Mouse (Mus musculus): Measurements from ENCODE around the gene 1700016K19Rik.
"Not testable (repeated sequence)": the region's sequence is repeated elsewhere in the genome, so short reads cannot be mapped to it uniquely, and the experiment has no call there.

1700016K19Rik gene

DNA sequence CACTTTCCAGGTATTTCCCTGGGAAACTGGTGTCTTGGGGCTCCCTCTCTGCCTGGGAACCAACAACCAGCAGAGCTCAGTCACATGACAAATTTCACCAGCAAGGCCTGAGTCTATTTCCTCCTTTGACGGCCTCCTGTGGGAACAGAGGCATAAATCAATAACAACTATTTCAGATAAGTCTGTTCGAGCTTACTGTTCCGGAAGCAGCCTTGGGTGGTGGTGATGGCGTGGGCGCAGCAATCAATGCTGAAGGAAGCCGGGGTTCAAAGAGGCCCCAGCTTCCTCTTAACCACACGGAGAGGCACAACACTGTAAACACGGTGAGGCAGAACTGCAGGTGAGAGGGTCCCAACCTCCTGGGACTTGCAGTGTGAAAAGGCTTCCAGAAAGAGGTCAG lies 23.0 kb upstream of the 1700016K19Rik start:
- in situ Hi-C loops (cut with MboI; ENCODE audit: low pct_unique_long_range_greater_than_20kb in 1 of 2, low sequenced_read_pairs in 2 of 2, unreplicated experiment in 1 of 2), result loop anchor here in 1 of 2 experiments (10.0 kb wide), 1 partner anchor 192 kb away; no protein-coding TSS in a partner anchor

DNA sequence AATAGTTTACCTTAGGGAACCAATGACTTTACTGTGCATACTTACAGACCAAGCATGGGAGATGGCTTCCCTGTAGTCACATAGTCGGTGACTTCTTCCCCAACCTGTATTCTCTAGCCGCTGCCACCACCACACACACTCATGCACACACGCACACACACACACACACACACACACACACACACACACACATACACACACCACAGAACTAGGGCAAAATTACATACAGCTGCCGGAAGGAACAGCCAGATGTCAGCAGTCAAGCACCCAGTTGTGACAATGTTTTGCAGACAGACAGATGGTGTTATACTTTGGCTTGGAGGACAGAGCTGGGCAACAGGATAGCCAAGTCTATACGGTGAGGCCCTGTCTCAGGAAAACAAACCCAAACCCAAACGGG lies 21.7 kb upstream of the 1700016K19Rik start:
- in situ Hi-C loops (cut with MboI; ENCODE audit: low pct_unique_long_range_greater_than_20kb in 1 of 2, low sequenced_read_pairs in 2 of 2, unreplicated experiment in 1 of 2), result loop anchor here in 1 of 2 experiments (10.0 kb wide), 1 partner anchor 193 kb away; no protein-coding TSS in a partner anchor

- in situ Hi-C loops (cut with MboI; ENCODE audit: low pct_unique_long_range_greater_than_20kb in 1 of 2, low sequenced_read_pairs in 2 of 2, unreplicated experiment in 1 of 2), result no loop called here
Observed at GRCm38 (mm10) chr11:75980413-75980812, 19.3 kb upstream of the 1700016K19Rik start.

- in situ Hi-C loops (cut with MboI; ENCODE audit: low pct_unique_long_range_greater_than_20kb in 1 of 2, low sequenced_read_pairs in 2 of 2, unreplicated experiment in 1 of 2), result no loop called here
Observed at GRCm38 (mm10) chr11:75983194-75983593, 16.5 kb upstream of the 1700016K19Rik start.

GRCm38 (mm10) chr11:75984581-75984980 lies 15.1 kb upstream of the 1700016K19Rik start:
- in situ Hi-C loops (cut with MboI; ENCODE audit: low pct_unique_long_range_greater_than_20kb in 1 of 2, low sequenced_read_pairs in 2 of 2, unreplicated experiment in 1 of 2), result no loop called here

GRCm38 (mm10) chr11:75985948-75986347 lies 13.8 kb upstream of the 1700016K19Rik start:
- in situ Hi-C loops (cut with MboI; ENCODE audit: low pct_unique_long_range_greater_than_20kb in 1 of 2, low sequenced_read_pairs in 2 of 2, unreplicated experiment in 1 of 2), result no loop called here

DNA sequence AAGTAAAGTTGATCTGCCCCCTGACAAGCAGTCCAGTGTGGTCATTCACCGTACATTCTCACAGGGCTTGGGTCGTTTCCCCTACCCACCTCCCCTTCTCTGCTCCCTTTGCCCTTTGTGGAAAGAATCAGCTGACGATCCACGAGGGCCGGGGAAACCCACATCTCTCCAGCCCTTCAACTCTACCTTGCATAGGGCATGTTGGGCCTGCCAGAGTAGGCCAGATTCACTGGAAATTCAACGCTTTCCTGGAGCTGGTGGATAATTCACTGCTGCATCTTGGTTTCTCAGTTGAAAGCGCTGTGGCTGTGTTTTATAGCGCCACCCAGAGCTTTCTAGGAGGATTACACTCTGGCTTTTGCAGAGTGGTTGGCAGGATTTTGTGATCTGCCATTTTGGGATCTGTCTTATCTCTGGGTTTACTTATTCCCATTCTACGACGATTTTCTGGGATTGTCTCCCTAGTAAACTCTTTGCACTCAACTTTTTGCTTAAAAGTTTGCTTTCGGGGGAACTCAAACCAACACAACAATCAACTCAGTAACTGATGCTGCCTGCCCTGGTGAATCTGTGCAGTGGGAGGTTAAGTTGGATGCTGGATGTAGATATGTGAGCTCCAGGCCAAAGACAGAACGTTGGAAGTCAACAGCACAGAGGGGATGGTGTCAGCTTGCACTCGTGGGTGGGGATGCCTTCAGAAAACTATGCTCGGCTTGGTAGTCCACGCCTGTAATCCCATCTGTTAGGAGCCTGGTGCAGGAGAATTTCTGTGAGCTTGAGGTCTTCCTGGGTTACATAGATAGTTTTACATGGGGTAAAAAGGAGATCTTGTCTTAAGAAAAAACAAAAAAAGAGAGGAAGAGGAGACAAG lies 8.5 kb upstream of the 1700016K19Rik start:
- in situ Hi-C loops (cut with MboI; ENCODE audit: low pct_unique_long_range_greater_than_20kb in 1 of 2, low sequenced_read_pairs in 2 of 2, unreplicated experiment in 1 of 2), result no loop called here

GRCm38 (mm10) chr11:75991911-75992310 lies 7.8 kb upstream of the 1700016K19Rik start:
- in situ Hi-C loops (cut with MboI; ENCODE audit: low pct_unique_long_range_greater_than_20kb in 1 of 2, low sequenced_read_pairs in 2 of 2, unreplicated experiment in 1 of 2), result no loop called here

GRCm38 (mm10) chr11:75992481-75992880 lies 7.2 kb upstream of the 1700016K19Rik start:
- in situ Hi-C loops (cut with MboI; ENCODE audit: low pct_unique_long_range_greater_than_20kb in 1 of 2, low sequenced_read_pairs in 2 of 2, unreplicated experiment in 1 of 2), result no loop called here

- in situ Hi-C loops (cut with MboI; ENCODE audit: low pct_unique_long_range_greater_than_20kb in 1 of 2, low sequenced_read_pairs in 2 of 2, unreplicated experiment in 1 of 2), result no loop called here
Observed at GRCm38 (mm10) chr11:75994357-75994756, 5.4 kb upstream of the 1700016K19Rik start.

DNA sequence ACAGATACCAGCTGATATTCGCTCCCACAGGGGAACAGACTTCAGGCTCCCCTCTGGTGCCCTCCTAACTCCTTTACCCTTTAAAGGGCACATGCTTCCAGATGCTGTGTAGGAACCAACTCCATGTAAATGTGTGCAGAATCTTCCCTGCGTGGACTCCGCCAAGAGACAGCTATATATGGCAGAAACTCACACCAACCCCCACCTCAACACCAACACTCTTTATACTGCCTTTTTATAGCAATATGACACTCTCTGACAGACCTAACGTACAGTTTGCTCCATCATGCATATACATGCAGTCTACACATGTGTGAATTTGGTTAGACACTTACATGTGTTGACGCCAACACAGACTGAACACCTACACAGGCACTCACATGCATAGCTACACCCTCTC lies 989 bp downstream of the 1700016K19Rik start:
- in situ Hi-C loops (cut with MboI; ENCODE audit: low pct_unique_long_range_greater_than_20kb in 1 of 2, low sequenced_read_pairs in 2 of 2, unreplicated experiment in 1 of 2), result no loop called here

GRCm38 (mm10) chr11:76001237-76001878 lies 1.6 kb downstream of the 1700016K19Rik start:
- in situ Hi-C loops (cut with MboI; ENCODE audit: low pct_unique_long_range_greater_than_20kb in 1 of 2, low sequenced_read_pairs in 2 of 2, unreplicated experiment in 1 of 2), result no loop called here

DNA sequence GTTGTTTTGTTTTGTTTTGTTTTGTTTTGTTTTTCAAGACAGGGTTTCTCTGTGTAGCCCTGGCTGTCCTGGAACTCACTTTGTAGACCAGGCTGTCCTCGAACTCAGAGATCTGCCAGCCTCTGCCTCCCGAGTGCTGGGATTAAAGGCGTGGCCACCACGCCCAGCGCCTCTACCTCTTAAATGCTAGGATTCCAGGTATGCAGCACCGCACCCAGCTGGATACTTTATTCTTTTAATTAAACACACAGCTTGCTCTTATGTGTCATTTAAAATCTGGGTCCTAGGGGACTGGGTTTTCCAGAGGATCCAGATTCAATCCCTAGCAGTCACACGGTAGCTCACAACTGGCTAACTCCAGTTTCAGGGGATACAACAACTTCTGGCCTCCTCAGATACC lies 4.6 kb downstream of the 1700016K19Rik start:
- in situ Hi-C loops (cut with MboI; ENCODE audit: low pct_unique_long_range_greater_than_20kb in 1 of 2, low sequenced_read_pairs in 2 of 2, unreplicated experiment in 1 of 2), result not testable (repeated sequence)

- in situ Hi-C loops (cut with MboI; ENCODE audit: low pct_unique_long_range_greater_than_20kb in 1 of 2, low sequenced_read_pairs in 2 of 2, unreplicated experiment in 1 of 2), result no loop called here
Observed at GRCm38 (mm10) chr11:76008162-76008561, 8.4 kb downstream of the 1700016K19Rik start.

DNA sequence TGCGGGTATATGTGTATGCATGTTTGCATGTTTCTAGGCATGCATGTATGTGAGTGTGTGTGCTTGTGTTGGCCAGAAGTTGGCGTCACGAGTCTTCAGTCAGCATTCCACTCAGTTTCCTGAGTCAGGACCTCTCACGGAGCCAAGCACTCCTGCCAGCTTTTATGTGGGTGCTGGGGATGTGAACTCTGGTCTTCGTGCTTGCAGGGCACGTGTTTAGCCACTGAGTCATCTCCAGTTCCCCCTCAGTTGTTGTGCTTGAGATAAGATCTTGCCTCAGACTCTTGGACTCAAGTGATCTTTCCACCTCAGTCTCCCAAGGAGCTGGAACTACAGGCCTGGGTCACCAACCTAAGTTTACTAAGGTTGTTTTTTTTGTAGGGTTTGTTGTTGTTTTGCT lies 9.4 kb downstream of the 1700016K19Rik start:
- in situ Hi-C loops (cut with MboI; ENCODE audit: low pct_unique_long_range_greater_than_20kb in 1 of 2, low sequenced_read_pairs in 2 of 2, unreplicated experiment in 1 of 2), result no loop called here

DNA sequence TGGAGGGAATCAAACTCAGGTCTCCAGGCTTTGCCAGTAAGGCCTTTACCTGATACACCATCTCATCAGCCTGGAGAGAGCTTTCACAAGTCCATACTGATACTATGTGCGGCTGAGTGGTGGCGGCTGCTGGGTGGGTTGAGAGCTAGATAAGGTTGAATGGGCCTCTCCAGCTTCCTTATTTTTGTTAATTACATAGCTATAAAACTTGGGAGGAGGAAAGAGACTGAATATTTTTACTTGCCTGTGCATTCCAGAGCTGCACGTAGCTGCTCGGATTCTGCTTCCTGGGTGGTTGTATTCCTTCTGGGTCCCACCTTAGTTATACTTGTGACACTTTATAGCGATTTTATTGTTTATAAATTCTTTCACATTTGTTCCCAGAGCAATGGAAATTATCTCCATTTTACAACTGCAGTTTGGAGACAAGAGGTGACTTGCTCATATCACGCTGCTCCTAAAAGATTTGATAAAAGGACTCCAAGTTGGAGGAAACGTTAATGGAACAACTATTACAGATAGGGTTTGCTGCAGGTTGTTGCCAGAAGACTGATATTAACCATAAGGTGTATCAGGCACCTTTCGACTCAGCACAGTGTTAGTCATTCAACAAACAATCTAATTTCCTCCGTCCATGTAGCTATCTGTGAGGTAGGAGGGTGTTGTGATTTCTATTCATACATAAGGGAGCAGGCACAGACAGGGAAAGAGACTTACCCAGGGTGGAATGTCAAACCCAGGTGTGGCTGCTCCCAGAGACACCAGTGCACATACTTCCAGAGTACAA lies 11.3 kb downstream of the 1700016K19Rik start:
- in situ Hi-C loops (cut with MboI; ENCODE audit: low pct_unique_long_range_greater_than_20kb in 1 of 2, low sequenced_read_pairs in 2 of 2, unreplicated experiment in 1 of 2), result no loop called here

DNA sequence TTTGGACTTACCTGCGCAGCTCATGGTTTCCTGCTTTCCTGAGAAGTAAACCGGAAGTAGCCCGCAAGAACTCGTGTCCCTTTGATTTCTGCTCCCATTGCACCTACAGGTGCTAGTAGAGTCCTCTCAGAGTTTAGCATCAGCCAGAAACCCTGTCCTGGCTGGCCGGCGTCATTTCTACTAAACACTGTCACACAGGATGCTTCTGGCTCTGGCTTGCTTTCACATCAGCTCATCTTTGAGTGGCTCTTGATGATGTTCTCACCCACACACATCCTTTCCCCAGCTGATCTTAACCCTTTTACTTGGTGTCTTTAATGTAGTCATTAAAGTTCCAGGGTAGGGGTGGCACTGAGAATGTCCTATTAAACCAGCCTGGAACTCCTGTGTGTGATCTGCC lies 15.5 kb downstream of the 1700016K19Rik start:
- in situ Hi-C loops (cut with MboI; ENCODE audit: low pct_unique_long_range_greater_than_20kb in 1 of 2, low sequenced_read_pairs in 2 of 2, unreplicated experiment in 1 of 2), result no loop called here

- in situ Hi-C loops (cut with MboI; ENCODE audit: low pct_unique_long_range_greater_than_20kb in 1 of 2, low sequenced_read_pairs in 2 of 2, unreplicated experiment in 1 of 2), result no loop called here
Observed at GRCm38 (mm10) chr11:76015814-76016213, 16.1 kb downstream of the 1700016K19Rik start.

DNA sequence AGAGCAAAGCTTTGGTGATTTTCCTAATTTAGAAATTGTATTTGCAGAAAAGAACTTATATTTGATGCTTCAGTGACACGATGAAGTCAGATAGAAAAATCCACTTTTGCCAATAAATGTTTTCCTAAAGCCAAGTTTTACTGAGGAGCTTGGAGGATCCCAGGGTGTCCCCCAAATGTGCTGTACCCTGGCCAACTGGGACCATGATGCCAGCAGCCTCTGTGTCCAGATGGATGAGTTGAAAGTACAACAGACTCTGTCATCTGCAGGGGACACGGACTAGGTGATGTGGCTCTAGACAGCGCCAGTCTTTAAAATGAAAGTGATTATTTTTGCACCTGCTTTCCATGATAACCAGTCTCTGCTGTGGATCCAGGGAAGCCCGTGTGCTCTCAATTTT lies 20.2 kb downstream of the 1700016K19Rik start:
- in situ Hi-C loops (cut with MboI; ENCODE audit: low pct_unique_long_range_greater_than_20kb in 1 of 2, low sequenced_read_pairs in 2 of 2, unreplicated experiment in 1 of 2), result no loop called here
